Mouse (Mus musculus) regulatory T cell (primary cell): Measurements from ENCODE around the gene Fat2.

Source experiments
- in situ Hi-C: fragments of 300-600 bp; cut with MboI, MseI; formaldehyde crosslinking; loops from one replicate; pipeline ENCODE4 v1.15.1; 2025; ENCODE audit warnings: high pct_unique_total_duplicates

Fat2 gene

GRCm38 (mm10) chr11:55240556-55240955 is 95.8 kb downstream of the Fat2 start:
- in situ Hi-C loops = no loop called here

- in situ Hi-C loops = no loop called here
Measured at GRCm38 (mm10) chr11:55239496-55239895, 96.9 kb downstream of the Fat2 start.

GRCm38 (mm10) chr11:55236815-55237214 is 99.5 kb downstream of the Fat2 start:
- in situ Hi-C loops = no loop called here

- in situ Hi-C loops = no loop called here
Measured at GRCm38 (mm10) chr11:55234791-55235190, 101.6 kb downstream of the Fat2 start.

GRCm38 (mm10) chr11:55234288-55234687 is 102.1 kb downstream of the Fat2 start:
- in situ Hi-C loops = no loop called here

GRCm38 (mm10) chr11:55231034-55231433 is 105.3 kb downstream of the Fat2 start:
- in situ Hi-C loops = no loop called here

GRCm38 (mm10) chr11:55221306-55221705 is 115.1 kb downstream of the Fat2 start:
- in situ Hi-C loops = no loop called here

GRCm38 (mm10) chr11:55218473-55218872 is 117.9 kb downstream of the Fat2 start:
- in situ Hi-C loops = loop anchor here (10.0 kb wide), 1 partner anchor 166 kb away; no protein-coding TSS in a partner anchor

- in situ Hi-C loops = loop anchor here (10.0 kb wide), 1 partner anchor 167 kb away; no protein-coding TSS in a partner anchor
Measured at GRCm38 (mm10) chr11:55217880-55218279, 118.5 kb downstream of the Fat2 start.

GRCm38 (mm10) chr11:55217418-55217817 is 118.9 kb downstream of the Fat2 start:
- in situ Hi-C loops = loop anchor here (10.0 kb wide), 1 partner anchor 167 kb away; no protein-coding TSS in a partner anchor

GRCm38 (mm10) chr11:55216830-55217229 is 119.5 kb downstream of the Fat2 start:
- in situ Hi-C loops = loop anchor here (10.0 kb wide), 1 partner anchor 168 kb away; no protein-coding TSS in a partner anchor

GRCm38 (mm10) chr11:55216061-55216460 is 120.3 kb downstream of the Fat2 start:
- in situ Hi-C loops = loop anchor here (10.0 kb wide), 1 partner anchor 169 kb away; no protein-coding TSS in a partner anchor

GRCm38 (mm10) chr11:55214978-55215377 is 121.4 kb downstream of the Fat2 start:
- in situ Hi-C loops = loop anchor here (10.0 kb wide), 1 partner anchor 170 kb away; no protein-coding TSS in a partner anchor

- in situ Hi-C loops = loop anchor here (10.0 kb wide), 1 partner anchor 171 kb away; no protein-coding TSS in a partner anchor
Measured at GRCm38 (mm10) chr11:55214161-55214560, 122.2 kb downstream of the Fat2 start.

- in situ Hi-C loops = loop anchor here (10.0 kb wide), 1 partner anchor 171 kb away; no protein-coding TSS in a partner anchor
Measured at GRCm38 (mm10) chr11:55213518-55213917, 122.8 kb downstream of the Fat2 start.

GRCm38 (mm10) chr11:55209626-55210353 is 126.6 kb downstream of the Fat2 start:
- in situ Hi-C loops = loop anchor here (10.0 kb wide), 1 partner anchor 175 kb away; no protein-coding TSS in a partner anchor

GRCm38 (mm10) chr11:55209032-55209431 is 127.3 kb downstream of the Fat2 start:
- in situ Hi-C loops = no loop called here

- in situ Hi-C loops = no loop called here
Measured at GRCm38 (mm10) chr11:55208001-55208690, 128.2 kb downstream of the Fat2 start.

GRCm38 (mm10) chr11:55204602-55205001 is 131.8 kb downstream of the Fat2 start:
- in situ Hi-C loops = no loop called here

- in situ Hi-C loops = no loop called here
Measured at GRCm38 (mm10) chr11:55204159-55204596, 132.2 kb downstream of the Fat2 start, which contains the start of gene Slc36a1. Gene Slc36a1 (plus strand): TSS chr11:55204350.
